Mouse (Mus musculus) c-Kit-positive CD71-negative TER-119-negative erythroid progenitor cells, embryonic 14.5 days (primary cell): Measurements from ENCODE around the gene Mrps12.
A peak's percentile ranks its signal among the peaks of the same experiment; 100 is the strongest.

Experiments
- DNase-seq: peaks from one replicate; pipeline ENCODE4 v3.0.0-alpha.2; 2013; ENCODE audit warnings: low read depth

Mrps12 gene

GRCm38 (mm10) chr7:28741709-28742438 lies at the start of gene Mrps12, which contains the start of gene Sars2:
TSS of gene Mrps12 (minus strand) at chr7:28741820.
TSS of gene Sars2 (plus strand) at chr7:28741992.
- peak; percentile 95 for DNase-seq

- no peak for DNase-seq
These were observed 48.6 kb upstream of the Mrps12 start for GRCm38 (mm10) chr7:28790066-28790806.

GRCm38 (mm10) chr7:28789235-28789634 lies 47.6 kb upstream of the Mrps12 start:
- DNase-seq, result no peak

- no peak for DNase-seq
These were observed 46.9 kb upstream of the Mrps12 start, which contains the start of gene Rinl for GRCm38 (mm10) chr7:28788307-28789195. TSS of gene Rinl (plus strand) at chr7:28788969.

GRCm38 (mm10) chr7:28787884-28788283 lies 46.3 kb upstream of the Mrps12 start:
- no peak for DNase-seq

GRCm38 (mm10) chr7:28785161-28785560 lies 43.5 kb upstream of the Mrps12 start:
- DNase-seq, result no peak

GRCm38 (mm10) chr7:28781261-28781663 lies 39.6 kb upstream of the Mrps12 start:
- no peak for DNase-seq

- no peak for DNase-seq
These were observed 39.2 kb upstream of the Mrps12 start for GRCm38 (mm10) chr7:28780857-28781256.

GRCm38 (mm10) chr7:28780067-28780658 lies 38.5 kb upstream of the Mrps12 start:
- peak; percentile 95 for DNase-seq

GRCm38 (mm10) chr7:28778825-28779224 lies 37.2 kb upstream of the Mrps12 start:
- no peak for DNase-seq

- no peak for DNase-seq
These were observed 33.5 kb upstream of the Mrps12 start for GRCm38 (mm10) chr7:28775129-28775528.

- DNase-seq, result no peak
These were observed 32.5 kb upstream of the Mrps12 start for GRCm38 (mm10) chr7:28774164-28774563.

- no peak for DNase-seq
These were observed 31.5 kb upstream of the Mrps12 start for GRCm38 (mm10) chr7:28773163-28773562.

- no peak for DNase-seq
These were observed 30.2 kb upstream of the Mrps12 start for GRCm38 (mm10) chr7:28771867-28772266.

GRCm38 (mm10) chr7:28770309-28770708 lies 28.7 kb upstream of the Mrps12 start:
- no peak for DNase-seq

- no peak for DNase-seq
These were observed 27.9 kb upstream of the Mrps12 start for GRCm38 (mm10) chr7:28769414-28769958.

- no peak for DNase-seq
These were observed 25.9 kb upstream of the Mrps12 start, which contains the start of gene Nfkbib for GRCm38 (mm10) chr7:28767462-28767965. TSS of gene Nfkbib (minus strand) at chr7:28767512.

- DNase-seq, result no peak
These were observed 25.3 kb upstream of the Mrps12 start for GRCm38 (mm10) chr7:28766910-28767309.

- peak; percentile 99 for DNase-seq
These were observed 24.7 kb upstream of the Mrps12 start, which contains the start of gene Sirt2 for GRCm38 (mm10) chr7:28766173-28766879. TSS of gene Sirt2 (plus strand) at chr7:28766735.

GRCm38 (mm10) chr7:28765211-28765610 lies 23.6 kb upstream of the Mrps12 start:
- no peak for DNase-seq
